Mouse (Mus musculus) frontal cortex, adult (tissue): ENCODE data around the gene Gpatch1.

Experiments used
- ATAC-seq: cut with Nextera tagmentation; 2 replicates; pipeline ENCODE4 v1.9.2; 2017; ENCODE audit warnings: mild to moderate bottlenecking, moderate library complexity, mixed read lengths; ENCODE audit not compliant: low TSS enrichment

The Gpatch1 gene

DNA sequence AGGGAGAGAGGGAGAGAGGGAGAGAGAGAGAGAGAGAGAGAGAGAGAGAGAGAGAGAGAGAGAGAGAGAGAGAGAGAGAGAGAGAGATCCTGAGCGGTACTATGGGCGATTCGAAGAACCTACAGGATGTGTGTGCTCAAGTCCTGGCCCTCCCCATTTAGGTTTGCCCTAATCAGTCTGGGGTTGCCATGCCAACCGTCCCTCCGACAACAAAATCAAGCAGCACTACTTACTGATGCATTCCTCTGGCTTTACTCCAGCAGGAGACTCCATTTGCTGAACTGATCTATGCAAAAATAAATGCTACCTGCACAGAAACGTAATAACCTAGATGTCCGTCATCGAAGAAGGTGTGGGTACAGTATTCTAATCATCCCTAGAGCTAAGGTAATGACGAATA is 82.9 kb downstream of the Gpatch1 start:
- ATAC-seq = peak; percentile 48; the same call in 1 of the 2 replicates

DNA sequence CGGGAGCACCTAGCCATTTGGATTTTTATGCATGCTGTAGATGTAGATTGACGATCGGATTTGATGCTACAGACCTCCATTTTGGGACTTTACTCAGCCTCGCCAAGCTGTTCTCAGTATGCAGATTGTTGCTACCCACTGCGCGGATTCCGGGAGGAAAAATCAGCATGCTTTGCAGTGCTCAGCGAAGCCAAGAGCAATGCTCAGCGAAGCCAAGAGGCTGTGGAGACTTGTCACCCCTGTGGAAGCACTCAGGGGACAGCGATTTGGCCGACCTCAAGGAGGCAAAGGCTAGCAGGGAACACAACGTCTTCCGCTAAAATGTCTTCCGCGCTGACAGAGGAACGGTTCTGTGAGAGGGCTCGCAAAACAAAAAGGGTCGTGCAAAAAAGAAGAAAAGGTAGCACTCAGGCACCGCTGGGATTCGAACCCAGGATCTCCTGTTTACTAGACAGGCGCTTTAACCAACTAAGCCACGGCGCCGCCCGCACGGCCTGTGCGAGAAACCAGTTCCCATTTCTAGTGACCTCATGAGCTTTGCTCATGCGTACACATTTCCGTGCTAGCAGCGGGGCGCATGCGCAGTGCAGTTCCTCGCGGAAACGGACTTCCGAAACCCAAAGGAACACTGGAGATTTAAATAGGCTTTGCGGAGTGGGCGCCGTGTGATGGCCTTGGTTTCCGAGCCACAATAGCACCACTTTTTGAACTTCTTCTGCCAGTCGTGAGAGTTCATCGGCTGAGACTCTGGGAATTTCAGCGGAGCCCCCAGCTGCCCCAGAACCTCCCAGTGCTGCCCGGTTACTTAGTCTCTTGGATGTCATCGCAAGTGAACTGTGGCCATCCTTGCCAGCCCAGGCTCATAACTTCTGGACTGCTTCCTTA is 83.6 kb downstream of the Gpatch1 start:
- peak; percentile 87 for ATAC-seq

DNA sequence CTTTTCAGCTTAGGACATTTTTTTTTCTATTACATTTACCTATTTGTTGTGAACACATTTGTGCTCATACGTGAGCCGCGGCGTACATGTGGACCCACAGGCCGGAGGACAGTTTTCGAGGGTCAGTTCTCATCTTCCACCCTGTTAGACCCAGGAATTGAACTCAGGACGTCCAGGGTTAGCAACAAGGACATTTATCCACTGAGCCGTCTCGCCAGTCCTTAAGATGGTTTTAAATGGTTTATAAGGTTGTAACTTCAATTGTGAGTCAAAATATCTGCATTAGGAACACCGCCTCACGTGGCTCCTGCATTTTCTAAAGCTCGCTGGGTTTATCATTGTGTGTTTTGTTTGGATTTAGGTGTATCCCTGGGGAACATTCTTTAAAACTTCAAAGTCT is 84.4 kb downstream of the Gpatch1 start:
- no peak for ATAC-seq

DNA sequence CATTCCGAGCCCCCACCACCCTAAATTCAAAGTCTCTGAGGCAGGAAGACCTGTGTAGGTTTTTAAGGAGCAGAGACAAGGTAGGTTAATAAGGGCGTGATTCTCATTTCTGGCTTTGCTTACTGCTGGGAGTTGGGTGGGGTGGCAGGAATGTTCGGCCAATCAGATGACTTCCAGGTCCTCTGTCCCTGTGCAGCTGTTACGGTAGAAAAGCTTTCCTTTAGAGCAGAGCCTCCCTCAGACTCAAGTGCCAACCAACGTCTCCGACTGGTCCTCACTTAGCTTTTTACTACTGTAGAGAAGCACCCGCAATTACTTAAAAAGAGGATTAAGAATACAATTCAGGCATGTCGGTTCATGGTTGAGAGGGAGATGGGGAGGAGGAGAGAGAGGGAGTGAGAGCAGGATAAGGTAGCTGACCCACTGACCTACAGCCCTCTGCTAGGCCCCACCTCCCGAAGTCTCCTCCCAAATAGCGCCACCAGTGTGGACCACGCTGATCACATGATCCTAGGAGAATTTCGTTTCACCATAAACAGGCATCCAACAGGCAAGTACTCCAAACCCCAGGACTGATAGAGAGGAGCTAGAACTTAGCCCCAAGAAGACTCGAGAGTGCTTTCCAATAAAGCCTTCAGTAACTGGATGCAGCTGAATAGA is 85.3 kb downstream of the Gpatch1 start:
- ATAC-seq = no peak

DNA sequence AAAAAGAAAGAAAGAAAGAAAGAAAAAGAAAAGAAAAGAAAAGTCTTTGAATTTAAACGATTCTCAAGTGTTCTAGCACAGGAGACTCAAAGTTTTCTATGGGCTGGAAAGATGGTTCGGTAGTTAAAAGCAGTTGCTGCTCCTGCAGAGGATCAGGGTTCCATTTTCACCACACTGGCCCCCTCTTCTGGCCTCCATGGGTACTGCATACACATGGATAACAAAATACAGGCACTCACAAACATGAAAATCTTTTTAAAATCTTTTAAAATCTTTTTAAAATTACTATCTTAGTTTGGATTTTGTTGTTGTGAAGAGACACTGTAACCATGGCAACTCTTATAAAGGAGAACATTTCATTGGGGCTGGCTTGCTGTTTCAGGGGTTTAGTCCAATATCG is 87.9 kb downstream of the Gpatch1 start:
- ATAC-seq = no peak
